Mouse (Mus musculus) lung, postnatal 0 days (tissue): ENCODE measurements at regions not wholly inside any gene's neighbourhood (a gene's known extent, or its start where the extent isn't known, plus 50 kb on each side); places are given as distances from the start of the nearest gene placed in this dataset.

ENCODE experiments used
- CTCF ChIP-seq: IDR thresholded peaks from 2 replicates; pipeline ENCODE4 v1.5.1; 2016; ENCODE audit warnings: antibody characterized with exemption, mild to moderate bottlenecking
- EP300 ChIP-seq: IDR thresholded peaks from 2 replicates; pipeline ENCODE4 v1.6.1; 2016; ENCODE audit warnings: antibody characterized with exemption, mild to moderate bottlenecking, control low read depth

DNA sequence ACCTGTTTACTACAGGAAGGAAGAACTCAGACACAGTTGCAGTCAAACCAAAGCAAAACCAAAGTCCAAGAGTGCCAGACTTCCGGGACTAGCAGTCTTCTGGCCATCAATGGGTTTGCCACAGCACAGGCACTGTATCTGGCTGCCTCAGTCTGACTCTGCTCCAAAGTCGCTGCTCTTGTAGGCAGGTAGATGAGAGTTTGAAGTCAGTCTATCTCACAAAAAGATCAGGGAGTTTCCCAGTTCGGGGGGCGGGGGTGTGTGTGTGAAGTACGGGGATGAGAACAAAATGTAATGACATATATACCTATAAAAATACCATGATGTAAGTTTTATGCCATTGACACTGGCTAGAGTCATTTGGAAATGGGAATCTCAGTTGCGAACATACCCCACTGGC, 58.6 kb upstream of the Ctla4 start:
- TF ChIP-seq CTCF (no peak), EP300 (no peak)
